Mouse (Mus musculus) megakaryocyte, embryonic 14.5 days (primary cell): ENCODE data around the gene Itga1.

Experiments used
- FLI1 ChIP-seq: IDR thresholded peaks from 2 replicates; pipeline ENCODE4 v1.6.1; 2012; ENCODE audit warnings: low read length, inconsistent platforms, mixed read lengths
- GATA1 ChIP-seq: IDR thresholded peaks from 3 replicates; pipeline ENCODE4 v1.6.1; 2012; ENCODE audit warnings: mixed read lengths, low read length, inconsistent platforms, borderline replicate concordance

- TF ChIP-seq GATA1, result no peak
- TF ChIP-seq FLI1, result no peak
Observed at GRCm38 (mm10) chr13:115006213-115006835, 95.4 kb downstream of the Itga1 start.
